ENCODE assay signal across 8 mouse cellular contexts in genomic region chr6:134219358-134219757, GRCm38 (mm10).
DNase-seq lines count a peak whose midpoint lies in the region; ATAC-seq lines count a peak whose summit lies in the region.

No protein-coding gene starts in this region.

- no peaks in the 10 kb centered on the region; the same call in 1 of the 2 replicates for H3K4me1 ChIP-seq in liver, embryonic 11.5 days (replicated peaks; ENCODE audit: control insufficient read depth, insufficient read depth, low read length)

- H3K4me2 ChIP-seq in liver, embryonic 11.5 days: no peak overlapping the region

- H3K4me3 ChIP-seq in liver, embryonic 11.5 days (ENCODE audit: low read depth, low read length): no peak overlapping the region

- H3K36me3 ChIP-seq in liver, embryonic 11.5 days (ENCODE audit: control insufficient read depth, insufficient read depth, low read length): 0 out of 2 replicates have a peak, but pooled peaks cover 2% of the 10 kb centered on the region

- WGBS in liver, embryonic 11.5 days: 78% methylated on average over 6 of the region's 6 CpGs

- H3K9ac ChIP-seq in liver, embryonic 11.5 days (ENCODE audit: low read depth, low read length): no peak overlapping the region

- DNase-seq in heart, adult 18-20 months: peak; percentile 43 to 59
- no peak for DNase-seq in heart, adult 9 months (ENCODE audit: low spot score in 2 of 2)
- peak; percentile 34 for DNase-seq in ovary, postnatal 36 days (ENCODE audit: low spot score)
- DNase-seq in ovary, postnatal 14 days (ENCODE audit: low spot score): no peak
- DNase-seq in left cerebral cortex, adult 18-20 months (ENCODE audit: low spot score in 2 of 2): peak; percentile 71 to 80
- peak; percentile 84 for DNase-seq in telencephalon, adult 2 months (ENCODE audit: low read depth, low spot score)
- DNase-seq in liver, embryonic 11.5 days (ENCODE audit: low spot score): no peak

- ATAC-seq in liver, embryonic 11.5 days (replicated peaks; ENCODE audit: low FRiP score): no peak
- ATAC-seq in cerebellum, adult (ENCODE audit: insufficient number of reproducible peaks, low FRiP score, low TSS enrichment): no peak

- H3K9me3 ChIP-seq in liver, embryonic 11.5 days (ENCODE audit: control insufficient read depth, low read length): no peaks in the 10 kb centered on the region

- no peak overlapping the region for H3K27ac ChIP-seq in liver, embryonic 11.5 days (ENCODE audit: low read depth, low read length)

- no peaks in the 10 kb centered on the region for H3K27me3 ChIP-seq in liver, embryonic 11.5 days (replicated peaks; ENCODE audit: control insufficient read depth, insufficient read depth, low read length)

Comparison
In these comparisons a context has a peak if more than half of its experiments do, and no peak if none do; other contexts are left out.
1. DNase-seq: peak in heart, adult 18-20 months (2 of 2), ovary, postnatal 36 days (single experiment), left cerebral cortex, adult 18-20 months (2 of 2) and telencephalon, adult 2 months (single experiment); none in heart, adult 9 months (0 of 2), ovary, postnatal 14 days (single experiment) and liver, embryonic 11.5 days (single experiment).